Mouse (Mus musculus) kidney, postnatal 10 days (tissue): ENCODE results near the gene Slc6a5.

ENCODE experiments used
- DNase-seq: peaks from one replicate; pipeline ENCODE4 v3.0.0; 2021; ENCODE audit warnings: mixed read lengths

The Slc6a5 gene

DNA sequence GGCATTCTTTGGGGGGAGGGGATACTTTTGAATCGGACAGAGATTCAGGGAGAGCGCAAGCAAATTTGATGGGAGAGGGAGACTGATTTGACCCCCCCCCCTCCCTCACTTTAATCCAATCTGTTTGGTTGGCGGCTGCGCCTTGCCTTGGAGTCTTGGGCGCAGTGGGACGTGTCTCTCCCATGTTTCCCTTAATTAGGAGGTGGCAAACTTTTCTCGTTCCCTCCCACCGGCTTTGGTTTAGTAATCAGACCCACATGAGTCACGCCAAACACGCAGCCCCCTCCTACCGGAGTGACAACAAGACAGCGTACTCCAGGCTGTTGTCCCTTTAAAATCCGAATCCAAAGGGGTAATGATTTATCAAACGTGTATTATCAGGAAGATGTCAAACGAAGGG, at the start of gene Slc6a5:
TSS of gene Slc6a5 (plus strand) at position 297 of the 400 bp plus-strand sequence.
- no peak for DNase-seq

GRCm38 (mm10) chr7:49861196-49861595, 48.8 kb upstream of the Slc6a5 start:
- DNase-seq: no peak

- no peak for DNase-seq
Measured at GRCm38 (mm10) chr7:49863753-49864152, 46.2 kb upstream of the Slc6a5 start.

DNA sequence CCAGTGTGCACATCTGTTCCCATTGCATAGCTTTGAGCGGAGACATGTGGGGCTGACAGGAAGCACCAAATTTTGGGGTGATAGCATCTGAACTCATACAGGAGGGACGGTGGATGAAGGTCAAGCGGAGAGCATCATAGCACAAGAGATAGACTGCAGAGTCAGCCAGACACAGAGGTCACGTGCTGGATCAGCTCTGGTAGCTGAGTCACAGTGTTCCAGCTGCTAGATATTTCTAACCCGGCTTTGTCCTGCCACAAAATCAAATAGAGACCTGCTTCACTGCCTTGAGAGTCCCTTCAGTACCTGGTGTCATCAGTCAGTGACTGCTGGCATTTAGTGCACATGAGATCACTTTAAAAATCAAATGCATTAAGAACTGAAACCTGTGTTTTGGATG, 40.3 kb upstream of the Slc6a5 start:
- DNase-seq: no peak

GRCm38 (mm10) chr7:49870276-49870675, 39.7 kb upstream of the Slc6a5 start:
- DNase-seq: no peak

GRCm38 (mm10) chr7:49877307-49877706, 32.6 kb upstream of the Slc6a5 start:
- DNase-seq: no peak

DNA sequence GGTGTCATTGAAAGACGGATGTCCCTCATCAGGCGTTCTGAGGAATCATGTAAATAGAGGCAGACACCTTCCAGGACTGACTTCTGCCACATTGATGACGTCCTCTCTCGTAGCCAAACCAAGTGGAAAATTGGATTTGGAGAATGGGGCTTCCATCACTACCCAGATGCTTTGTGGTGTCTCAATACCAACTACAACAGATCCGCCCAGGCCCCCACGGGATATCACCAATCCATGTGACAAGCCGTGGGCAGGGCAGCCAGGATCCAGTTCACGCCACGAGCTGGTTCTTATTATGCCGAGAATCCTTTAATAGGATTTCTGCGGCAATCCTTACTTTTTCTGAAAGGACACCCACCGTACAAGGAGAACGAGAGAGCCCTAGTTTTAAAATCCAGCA, 30.9 kb upstream of the Slc6a5 start:
- DNase-seq: no peak

DNA sequence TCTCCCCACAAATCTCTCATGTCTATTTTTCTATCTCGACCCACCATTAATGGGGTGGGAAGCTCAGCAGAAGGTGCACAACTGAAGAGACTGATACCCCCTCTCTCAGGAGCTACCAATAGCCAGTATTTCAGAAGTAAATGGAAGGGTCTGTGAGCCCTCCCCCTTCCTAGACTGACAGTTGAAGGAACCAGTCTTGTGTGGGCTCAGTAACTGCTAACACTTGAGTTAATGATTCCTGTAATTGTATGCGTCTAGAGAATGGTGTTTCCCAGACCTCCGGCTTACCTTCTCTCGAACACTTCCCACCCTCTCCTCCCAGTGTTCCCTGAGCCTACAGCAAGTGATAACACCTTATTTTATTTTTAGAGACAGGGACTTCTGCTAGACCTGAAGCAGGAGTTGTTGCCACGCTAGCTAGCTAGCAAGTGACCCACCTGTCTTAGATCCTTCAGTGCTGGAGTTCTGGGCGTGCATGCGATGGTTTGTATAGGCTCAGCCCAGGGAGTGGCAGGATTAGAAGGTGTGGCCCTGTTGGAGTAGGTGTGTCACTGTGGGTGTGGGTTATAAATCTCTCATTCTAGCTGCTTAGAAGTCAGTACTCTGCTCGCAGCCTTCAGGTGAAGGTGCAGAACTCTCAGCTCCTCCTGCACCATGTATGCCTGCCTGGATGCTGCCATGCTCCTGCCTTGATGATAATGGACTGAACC, 29.8 kb upstream of the Slc6a5 start:
- peak; percentile 11 for DNase-seq

DNA sequence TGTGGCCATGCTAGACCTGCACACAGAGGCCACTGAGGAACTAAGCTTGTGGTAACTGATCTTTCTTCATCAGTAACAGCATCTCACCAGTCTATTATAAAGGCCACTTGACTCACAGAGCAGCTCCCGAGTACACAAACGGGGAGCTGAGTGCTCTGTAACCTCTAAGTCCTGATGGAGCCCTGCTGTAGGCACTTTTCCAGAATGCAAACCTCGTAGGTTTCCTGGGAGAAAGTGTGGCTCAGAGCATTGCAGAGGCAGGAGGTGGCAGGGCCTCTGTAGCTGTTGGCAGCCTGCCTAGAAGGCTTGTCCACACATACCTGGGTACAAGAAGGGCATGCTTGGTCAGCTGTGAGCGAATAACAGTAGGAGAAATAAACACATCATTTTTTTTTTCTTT, 27.7 kb upstream of the Slc6a5 start:
- DNase-seq: peak; percentile 81

DNA sequence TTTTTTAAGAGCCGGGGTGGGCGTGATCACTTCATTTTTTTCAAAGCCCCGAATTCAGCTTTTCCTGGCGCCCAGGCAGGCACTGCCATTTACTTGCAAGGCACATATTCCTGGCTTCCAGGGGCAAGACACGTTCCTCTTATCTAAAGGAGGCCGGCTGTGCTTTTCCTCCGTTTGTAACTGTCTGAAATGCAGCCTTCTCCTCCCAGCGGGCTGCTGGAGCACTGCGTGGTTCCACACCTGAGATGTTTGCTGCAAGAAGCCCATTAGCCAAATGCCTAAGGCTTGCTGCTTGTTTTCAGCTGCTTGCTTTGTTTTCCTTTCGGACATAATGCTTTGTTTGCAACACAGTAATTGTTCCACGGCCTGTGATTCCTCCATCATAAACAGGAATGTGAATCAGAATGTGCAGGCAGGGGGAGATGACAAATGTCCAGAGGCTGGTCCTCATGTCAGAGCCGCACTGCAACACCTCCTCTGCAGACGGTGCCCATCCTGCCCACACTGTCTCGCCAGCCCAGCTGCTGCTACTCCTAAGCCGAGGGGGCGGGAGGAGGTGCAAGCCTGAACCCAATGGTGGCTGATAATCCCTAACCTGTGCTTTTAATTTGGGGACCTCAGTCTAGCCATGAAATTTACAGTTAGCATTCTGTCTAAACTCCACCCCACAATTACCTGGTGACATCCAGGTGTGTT, 27.1 kb upstream of the Slc6a5 start:
- DNase-seq: peak; percentile 21

- DNase-seq: no peak
Measured at GRCm38 (mm10) chr7:49887776-49888390, 22.1 kb upstream of the Slc6a5 start.

DNA sequence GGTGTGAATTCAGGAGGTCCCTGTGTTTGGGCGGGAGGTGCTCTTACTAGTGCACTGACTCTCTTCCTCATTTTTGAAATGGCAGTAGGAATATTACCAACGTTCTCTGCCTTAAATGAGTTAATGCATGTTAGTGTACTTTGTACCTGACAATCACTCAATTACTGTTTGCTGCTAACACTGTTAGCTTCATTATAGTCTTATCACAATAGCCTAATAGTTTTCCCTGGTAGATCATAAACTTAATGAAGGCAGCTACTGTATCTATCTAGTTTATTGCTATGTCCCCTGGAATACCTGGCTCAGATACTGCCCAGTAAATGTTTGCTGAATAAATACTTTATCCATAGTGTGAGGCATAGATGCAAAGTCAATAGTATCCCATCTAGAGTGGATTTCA, 15.2 kb upstream of the Slc6a5 start:
- no peak for DNase-seq

- DNase-seq: no peak
Measured at GRCm38 (mm10) chr7:49895296-49895695, 14.7 kb upstream of the Slc6a5 start.

DNA sequence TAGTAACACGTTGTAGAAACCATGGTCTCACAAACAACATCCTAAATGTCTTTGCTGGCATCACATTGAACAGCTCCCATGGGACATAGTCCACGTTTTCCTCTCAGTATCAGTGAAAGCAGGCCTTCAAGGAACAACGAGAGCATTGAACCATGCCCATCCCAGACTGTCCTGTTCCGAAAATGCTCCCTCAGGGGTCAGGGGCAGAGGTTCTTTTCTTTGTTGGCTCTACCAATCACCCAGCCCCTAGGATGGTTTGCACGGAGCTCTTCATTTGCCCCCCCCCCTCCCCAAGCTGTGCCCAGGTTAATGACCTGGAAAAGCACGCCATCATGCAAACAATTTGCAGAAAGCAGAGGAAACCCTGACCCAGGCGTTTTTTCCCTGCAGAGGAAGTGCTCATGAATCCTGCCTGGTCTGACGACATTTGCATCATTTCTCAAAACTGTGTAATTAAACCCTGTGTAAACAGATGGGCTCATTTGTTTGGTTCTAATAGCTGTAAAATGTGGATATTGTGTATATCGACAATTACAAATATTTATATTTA, 7.9 kb upstream of the Slc6a5 start:
- no peak for DNase-seq

DNA sequence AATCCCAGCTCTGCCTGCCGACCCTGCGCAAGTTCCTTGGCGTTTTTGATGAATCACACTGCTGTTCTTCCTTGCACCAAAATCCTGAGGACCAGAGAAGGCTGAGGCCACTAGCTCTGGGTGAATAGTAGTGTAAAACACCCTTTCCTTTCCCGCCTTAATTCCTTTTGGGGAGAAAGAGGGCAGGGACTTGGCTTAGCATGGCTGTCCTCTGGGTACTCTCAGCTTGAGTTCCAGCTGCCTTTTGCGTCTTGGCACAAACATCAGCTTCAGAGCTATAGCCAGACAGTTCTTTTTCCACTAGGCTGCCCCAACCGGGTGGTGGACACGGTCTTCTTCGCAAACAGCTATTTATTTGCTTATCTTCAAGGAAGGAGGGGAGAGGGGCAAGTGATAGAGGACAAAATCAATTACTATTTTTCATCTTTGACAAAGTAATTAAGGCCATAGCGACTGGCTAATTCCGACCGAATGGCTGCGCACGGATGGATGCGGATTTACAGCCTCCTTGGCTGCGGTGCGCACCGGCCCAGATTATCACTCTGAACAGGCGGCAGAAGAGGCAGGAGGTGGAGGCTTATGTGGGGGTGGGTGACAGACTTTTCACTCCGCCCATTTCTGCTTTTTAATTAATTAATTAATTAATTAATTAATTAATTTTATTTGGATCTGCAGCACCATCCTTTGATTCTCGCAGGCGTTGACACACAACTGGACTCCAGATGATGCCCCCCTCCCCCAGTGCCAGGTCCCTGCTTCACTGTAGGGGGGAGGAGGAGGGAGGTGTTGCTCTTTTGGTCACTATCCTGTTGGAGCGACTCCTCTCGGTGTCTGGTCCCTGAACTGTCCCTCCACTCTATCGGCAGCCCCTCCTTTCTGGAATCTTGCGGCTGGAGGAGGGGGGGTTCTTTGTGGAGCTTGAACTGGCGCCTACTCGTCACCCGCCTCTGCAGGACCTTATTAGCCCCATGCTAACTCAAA, 2.5 kb upstream of the Slc6a5 start:
- no peak for DNase-seq

- DNase-seq: no peak
Measured at GRCm38 (mm10) chr7:49908181-49908855, 1.6 kb upstream of the Slc6a5 start.

GRCm38 (mm10) chr7:49908990-49909411, 945 bp upstream of the Slc6a5 start:
- DNase-seq: peak; percentile 12

DNA sequence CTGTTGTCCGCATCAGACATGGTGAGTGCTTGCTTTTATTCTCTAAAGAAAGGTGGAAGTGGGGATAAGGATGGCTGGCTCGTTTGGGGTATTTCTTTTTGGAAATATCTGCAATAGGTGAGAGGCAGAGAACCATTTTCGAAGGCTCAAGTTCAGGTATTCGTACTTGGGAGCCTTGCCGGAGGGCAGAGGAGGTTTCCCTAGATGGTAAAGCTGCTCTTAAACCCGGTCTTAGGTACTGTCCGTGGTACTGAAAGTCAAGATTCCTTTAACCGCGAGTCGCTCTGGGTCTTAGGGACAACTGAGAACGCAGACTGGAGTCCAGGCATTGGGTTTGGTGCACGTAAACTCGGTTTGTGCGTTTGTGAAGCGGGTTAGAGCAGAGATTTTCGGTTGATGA, 415 bp downstream of the Slc6a5 start:
- peak; percentile 57 for DNase-seq

DNA sequence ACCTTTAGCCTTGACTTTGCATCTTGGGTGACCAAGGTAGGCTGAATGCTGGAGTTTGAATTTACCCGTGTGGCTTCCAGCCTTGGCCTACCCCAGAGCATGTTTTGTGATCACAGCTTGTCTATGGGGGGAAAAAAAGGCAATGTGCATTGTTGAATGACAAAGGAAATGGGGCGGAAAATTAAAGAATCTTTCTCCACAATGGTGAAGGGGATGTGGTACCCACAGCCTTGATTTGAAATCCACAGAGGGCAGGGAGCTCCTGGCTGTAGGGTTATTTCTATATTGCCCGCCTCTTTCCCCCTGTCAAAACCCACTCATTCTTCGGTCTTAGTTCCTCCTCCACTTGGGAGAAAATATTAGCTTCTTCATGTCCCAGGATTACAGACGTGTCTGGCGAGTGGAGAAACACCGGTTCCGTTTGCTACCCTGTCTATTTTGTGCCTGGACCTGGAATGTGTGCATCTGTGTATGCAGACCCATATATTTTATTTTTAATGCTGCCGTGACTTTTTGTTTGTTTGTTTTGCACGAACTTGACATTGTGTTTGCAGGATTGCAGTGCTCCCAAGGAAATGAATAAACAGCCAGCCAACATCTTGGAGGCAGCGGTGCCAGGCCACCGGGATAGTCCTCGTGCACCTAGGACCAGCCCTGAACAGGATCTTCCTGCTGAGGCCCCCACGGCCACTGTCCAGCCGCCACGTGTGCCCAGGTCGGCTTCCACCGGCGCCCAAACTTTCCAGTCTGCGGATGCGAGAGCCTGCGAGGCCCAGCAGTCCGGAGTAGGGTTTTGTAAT, 1.4 kb downstream of the Slc6a5 start:
- DNase-seq: no peak

DNA sequence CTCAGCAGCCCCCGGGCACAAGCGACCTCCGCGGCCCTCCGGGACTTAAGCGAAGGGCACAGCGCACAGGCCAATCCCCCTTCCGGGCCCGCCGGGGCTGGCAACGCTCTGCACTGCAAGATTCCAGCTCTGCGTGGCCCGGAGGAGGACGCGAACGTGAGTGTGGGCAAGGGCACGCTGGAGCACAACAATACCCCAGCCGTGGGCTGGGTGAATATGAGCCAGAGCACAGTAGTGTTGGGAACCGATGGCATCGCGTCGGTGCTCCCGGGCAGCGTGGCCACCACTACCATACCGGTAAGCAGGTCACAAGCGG, 2.0 kb downstream of the Slc6a5 start:
- DNase-seq: no peak

DNA sequence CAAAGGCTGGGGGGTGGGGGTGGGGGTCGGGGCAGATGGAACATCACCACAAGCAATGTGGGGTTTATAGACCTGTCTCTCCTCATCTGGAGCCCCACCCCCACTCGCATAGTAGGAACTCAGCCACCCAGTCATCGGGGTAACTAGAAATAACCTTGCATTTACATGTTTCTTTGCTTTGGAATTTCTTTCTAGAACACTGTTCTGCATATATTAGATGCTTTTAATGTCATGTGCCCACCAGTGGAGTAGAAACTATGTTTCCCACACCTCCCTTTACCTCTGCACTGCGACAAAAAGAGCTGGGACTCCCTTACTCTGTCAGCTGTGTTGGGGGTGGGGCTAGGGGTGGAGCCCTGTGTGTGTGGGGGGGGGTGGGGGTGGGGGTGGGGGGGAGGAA, 3.2 kb downstream of the Slc6a5 start:
- DNase-seq: no peak
